Mouse (Mus musculus): Measurements from ENCODE around the gene Slc9a1. TPM values are rescaled to one million over a fixed set of nuclear protein-coding genes. Genes with fewer than 3 reads are reported as not detected.
A peak's percentile ranks its signal among the peaks of the same experiment; 100 is the strongest.

The Slc9a1 gene
- polyA plus RNA-seq, 1 experiment from 2014 or later: 7.9 TPM

DNA sequence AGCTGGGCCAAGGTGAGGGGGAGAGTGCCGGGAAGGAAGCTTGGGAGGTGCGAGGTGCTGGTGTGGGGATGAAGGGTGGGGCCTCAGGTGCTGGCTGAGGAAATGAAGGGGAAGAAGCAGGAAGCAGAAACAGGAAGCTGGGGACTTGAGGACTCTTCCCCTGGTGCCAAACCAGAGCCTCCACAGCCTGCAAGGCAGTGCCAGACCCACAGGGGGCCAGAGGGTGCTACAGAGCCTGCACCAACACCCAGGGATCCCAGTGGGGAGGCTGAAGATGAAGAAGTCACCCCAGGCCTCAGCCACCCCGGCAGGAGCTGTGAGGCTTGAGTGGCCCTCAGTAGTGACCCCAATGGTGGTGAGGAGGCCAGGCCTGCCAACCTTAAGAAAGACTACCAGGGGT lies 88.5 kb downstream of the Slc9a1 start:
- no peak for DNase-seq (ENCODE audit: extremely low spot score, low spot score)
- Histone ChIP-seq H3K4me1 (peaks cover 14% of the 10 kb centered on the region), H3K27ac (no peak overlapping the region), H3K27me3 (ENCODE audit: poor library complexity, severe bottlenecking) (no peaks in the 10 kb centered on the region), H3K9me3 (no peaks in the 10 kb centered on the region), H3K4me3 (no peak overlapping the region), H3K36me3 (replicated peaks) (no peaks in the 10 kb centered on the region)
- 73% methylated on average over 3 of the region's 3 CpGs for WGBS

DNA sequence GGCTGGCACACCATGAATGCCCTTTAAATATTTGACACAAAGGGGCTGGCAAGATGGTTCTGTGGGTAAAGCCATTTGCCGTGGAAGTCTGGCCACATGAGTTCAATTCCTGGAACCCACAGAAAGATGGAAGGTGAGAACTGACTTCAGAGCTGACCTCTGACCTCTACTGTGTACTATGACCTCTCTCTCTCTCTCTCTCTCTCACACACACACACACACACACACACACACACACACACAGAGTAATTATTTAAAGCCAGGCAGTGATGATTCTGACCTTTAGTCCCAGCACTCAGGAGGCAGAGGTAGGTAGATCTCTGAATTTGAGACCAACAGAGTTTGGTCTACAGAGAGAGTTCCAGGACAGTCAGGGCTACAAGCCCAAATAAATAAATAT lies 90.5 kb downstream of the Slc9a1 start:
- Histone ChIP-seq H3K27me3 (ENCODE audit: poor library complexity, severe bottlenecking) (no peaks in the 10 kb centered on the region), H3K4me1 (peaks cover 14% of the 10 kb centered on the region), H3K9me3 (no peaks in the 10 kb centered on the region), H3K4me3 (no peak overlapping the region), H3K36me3 (replicated peaks) (no peaks in the 10 kb centered on the region), H3K27ac (no peak overlapping the region)
- WGBS: 93% methylated on average over 1 of the region's 1 CpGs
- no peak for DNase-seq (ENCODE audit: extremely low spot score, low spot score)

- no peak for DNase-seq (ENCODE audit: extremely low spot score, low spot score)
- Histone ChIP-seq H3K4me3 (no peak overlapping the region), H3K9me3 (no peaks in the 10 kb centered on the region), H3K27ac (no peak overlapping the region), H3K27me3 (ENCODE audit: poor library complexity, severe bottlenecking) (no peaks in the 10 kb centered on the region), H3K4me1 (peaks cover 14% of the 10 kb centered on the region), H3K36me3 (replicated peaks) (no peaks in the 10 kb centered on the region)
- WGBS: 66% methylated on average over 5 of the region's 5 CpGs
Measured at GRCm38 (mm10) chr4:133460796-133461325, 91.4 kb downstream of the Slc9a1 start.

DNA sequence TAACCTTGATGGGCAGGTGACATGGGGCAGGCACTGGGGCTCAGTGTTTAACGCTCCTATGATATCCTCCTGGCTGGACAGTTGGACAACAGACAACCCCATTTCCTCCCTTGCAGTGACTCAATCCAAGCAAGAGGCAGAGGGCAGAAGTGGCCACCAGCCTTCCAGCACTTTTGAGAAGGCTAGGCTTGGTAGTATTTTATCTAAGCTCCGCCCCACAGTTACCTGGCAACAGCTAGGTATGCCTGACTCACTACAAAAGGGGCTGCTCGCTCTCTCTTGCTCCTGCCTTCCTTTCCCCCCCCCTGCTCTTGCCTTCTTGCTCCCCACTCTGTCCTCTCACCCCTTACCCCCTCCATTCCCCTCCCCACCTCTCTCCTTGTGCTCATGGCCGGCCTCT lies 91.9 kb downstream of the Slc9a1 start:
- Histone ChIP-seq H3K27ac (no peak overlapping the region), H3K4me1 (peaks cover 14% of the 10 kb centered on the region), H3K9me3 (no peaks in the 10 kb centered on the region), H3K27me3 (ENCODE audit: poor library complexity, severe bottlenecking) (peaks cover under 1% of the 10 kb centered on the region; the same call in 1 of the 2 replicates), H3K36me3 (replicated peaks) (no peaks in the 10 kb centered on the region), H3K4me3 (no peak overlapping the region)
- WGBS: 83% methylated on average over 4 of the region's 4 CpGs
- DNase-seq (ENCODE audit: extremely low spot score, low spot score): no peak

DNA sequence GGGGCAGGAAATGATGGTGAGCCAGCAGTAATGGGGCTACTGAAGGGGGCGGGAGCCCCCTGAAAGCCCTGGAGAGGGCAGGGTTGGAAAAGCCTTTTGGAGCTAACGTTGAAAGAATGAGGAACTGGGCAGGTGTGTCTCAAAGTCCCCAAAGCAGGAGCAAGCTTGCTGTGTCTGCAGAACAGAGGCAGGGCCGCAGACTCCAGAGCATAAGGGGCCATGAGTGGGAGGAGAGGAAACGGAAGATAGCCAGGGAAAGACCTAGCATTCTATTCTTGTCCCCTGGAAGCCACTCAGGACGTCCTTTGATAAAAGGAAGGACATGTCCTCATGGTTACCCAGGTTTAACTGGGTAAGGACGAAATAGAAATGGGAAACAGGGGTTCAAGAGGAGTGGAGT lies 93.7 kb downstream of the Slc9a1 start:
- Histone ChIP-seq H3K27ac (0 out of 2 replicates have a peak overlapping the region, but pooled peaks have one; percentile 16), H3K27me3 (ENCODE audit: poor library complexity, severe bottlenecking) (peaks cover 16% of the 10 kb centered on the region), H3K4me3 (no peak overlapping the region), H3K4me1 (peaks cover 20% of the 10 kb centered on the region), H3K36me3 (replicated peaks) (no peaks in the 10 kb centered on the region), H3K9me3 (no peaks in the 10 kb centered on the region)
- 70% methylated on average over 6 of the region's 6 CpGs for WGBS
- DNase-seq (ENCODE audit: extremely low spot score, low spot score): no peak

GRCm38 (mm10) chr4:133468080-133468479 lies 98.6 kb downstream of the Slc9a1 start:
- Histone ChIP-seq H3K27me3 (ENCODE audit: poor library complexity, severe bottlenecking) (peaks cover 43% of the 10 kb centered on the region), H3K4me3 (peak overlapping the region; percentile 63), H3K27ac (no peak overlapping the region; the same call in 1 of the 2 replicates), H3K9me3 (peaks cover 9% of the 10 kb centered on the region), H3K4me1 (peaks cover 19% of the 10 kb centered on the region), H3K36me3 (replicated peaks) (no peaks in the 10 kb centered on the region)
- DNase-seq (ENCODE audit: extremely low spot score, low spot score): peak; percentile 56
- under 1% methylated on average over 27 of the region's 27 CpGs for WGBS

- 16% methylated on average over 12 of the region's 12 CpGs for WGBS
Measured at GRCm38 (mm10) chr4:133469122-133469521, 99.6 kb downstream of the Slc9a1 start.

GRCm38 (mm10) chr4:133471135-133471821 lies 101.8 kb downstream of the Slc9a1 start:
- no peak overlapping the region for H3K4me3 ChIP-seq
- peaks cover 19% of the 10 kb centered on the region for H3K4me1 ChIP-seq
- H3K27ac ChIP-seq: no peak overlapping the region
- WGBS: 78% methylated on average over 7 of the region's 7 CpGs
- no peaks in the 10 kb centered on the region for H3K36me3 ChIP-seq (replicated peaks)
- no peak for DNase-seq (ENCODE audit: extremely low spot score, low spot score)
- peaks cover 9% of the 10 kb centered on the region for H3K9me3 ChIP-seq
- H3K27me3 ChIP-seq (ENCODE audit: poor library complexity, severe bottlenecking): peaks cover 44% of the 10 kb centered on the region

More at GRCm38 (mm10) chr4:133469122-133469521, 99.6 kb downstream of the Slc9a1 start:
- Histone ChIP-seq H3K36me3 (replicated peaks) (no peaks in the 10 kb centered on the region), H3K27me3 (ENCODE audit: poor library complexity, severe bottlenecking) (peaks cover 43% of the 10 kb centered on the region), H3K4me3 (peak overlapping the region; percentile 63), H3K27ac (no peak overlapping the region), H3K9me3 (peaks cover 9% of the 10 kb centered on the region), H3K4me1 (peaks cover 19% of the 10 kb centered on the region)
- DNase-seq (ENCODE audit: extremely low spot score, low spot score): no peak

Small RNA genes within 50 kb of the gene (microRNA-seq; reads per million reads assigned to microRNA genes)
- gene Mir5122: not detected

Other genes with a start within 250 kb of the Slc9a1 start
- 47.4 and 49.1 TPM in 2 replicates for gene Wasf2, start 239.2 kb upstream of the Slc9a1 start, polyA plus RNA-seq (2016; fragmentation: Nextera tagmentation; extraction: Ambion mirVana)
- gene Cd164l2, start 157.6 kb upstream of the Slc9a1 start, polyA plus RNA-seq (2016; fragmentation: Nextera tagmentation; extraction: Ambion mirVana): 1.2 and 2.5 TPM in 2 replicates
- 0.06 and 0.27 TPM in 2 replicates for gene Gpr3, start 157.2 kb upstream of the Slc9a1 start, polyA plus RNA-seq (2016; fragmentation: Nextera tagmentation; extraction: Ambion mirVana)
- 1.7 and 1.8 TPM in 2 replicates for gene Map3k6, start 128.9 kb upstream of the Slc9a1 start, polyA plus RNA-seq (2016; fragmentation: Nextera tagmentation; extraction: Ambion mirVana)
- gene Sytl1, start 106.6 kb upstream of the Slc9a1 start, polyA plus RNA-seq (2016; fragmentation: Nextera tagmentation; extraction: Ambion mirVana): 0.67 and 1.0 TPM in 2 replicates
- gene Tmem222, start 91.9 kb upstream of the Slc9a1 start, polyA plus RNA-seq (2016; fragmentation: Nextera tagmentation; extraction: Ambion mirVana): 85.8 and 91.6 TPM in 2 replicates
- 16.8 and 17.0 TPM in 2 replicates for gene Wdtc1, start 16.2 kb upstream of the Slc9a1 start, polyA plus RNA-seq (2016; fragmentation: Nextera tagmentation; extraction: Ambion mirVana)
- gene Tent5b, start 110.4 kb downstream of the Slc9a1 start, polyA plus RNA-seq (2016; fragmentation: Nextera tagmentation; extraction: Ambion mirVana): 0.71 and 1.2 TPM in 2 replicates
- gene Trnp1, start 128.8 kb downstream of the Slc9a1 start, polyA plus RNA-seq (2016; fragmentation: Nextera tagmentation; extraction: Ambion mirVana): 0.36 and 0.48 TPM in 2 replicates
- 4.1 and 4.8 TPM in 2 replicates for gene Kdf1, start 149.3 kb downstream of the Slc9a1 start, polyA plus RNA-seq (2016; fragmentation: Nextera tagmentation; extraction: Ambion mirVana)
- 475 and 509 TPM in 2 replicates for gene Nudc, start 176.3 kb downstream of the Slc9a1 start, polyA plus RNA-seq (2016; fragmentation: Nextera tagmentation; extraction: Ambion mirVana)
- gene Nr0b2, start 183.7 kb downstream of the Slc9a1 start, polyA plus RNA-seq (2016; fragmentation: Nextera tagmentation; extraction: Ambion mirVana): not detected in 2 replicates
- 10.0 and 10.4 TPM in 2 replicates for gene Gpatch3, start 205.0 kb downstream of the Slc9a1 start, polyA plus RNA-seq (2016; fragmentation: Nextera tagmentation; extraction: Ambion mirVana)
- 27.2 and 30.3 TPM in 2 replicates for gene Gpn2, start 214.7 kb downstream of the Slc9a1 start, polyA plus RNA-seq (2016; fragmentation: Nextera tagmentation; extraction: Ambion mirVana)
- 9.0 and 9.5 TPM in 2 replicates for gene Sfn, start 232.5 kb downstream of the Slc9a1 start, polyA plus RNA-seq (2016; fragmentation: Nextera tagmentation; extraction: Ambion mirVana)